Mouse (Mus musculus) erythroblast, embryonic 14.5 days (primary cell): Measurements from ENCODE around the gene Myh3.

ENCODE experiments used
- GATA1 ChIP-seq: IDR thresholded peaks from 2 replicates; pipeline ENCODE4 v1.6.1; 2012; ENCODE audit warnings: low read length, inconsistent platforms, mixed read lengths
- TAL1 ChIP-seq: IDR thresholded peaks from 3 replicates; pipeline ENCODE4 v1.6.1; 2012; ENCODE audit warnings: low read length, inconsistent platforms, mixed read lengths

- no peak for TF ChIP-seq GATA1
- no peak for TF ChIP-seq TAL1
Measured at GRCm38 (mm10) chr11:67143863-67144498, 65.9 kb downstream of the Myh3 start.
